Mouse (Mus musculus) frontal cortex, postnatal 36 days (tissue): ENCODE data around the gene Arhgap28.
A peak's percentile ranks its signal among the peaks of the same experiment; 100 is the strongest.

Experiments used
- DNase-seq, 2 experiments: peaks; one replicate each; pipeline ENCODE4 v3.0.0; 2022; ENCODE audit warnings: low spot score in 2 of 2

Gene Arhgap28

DNA sequence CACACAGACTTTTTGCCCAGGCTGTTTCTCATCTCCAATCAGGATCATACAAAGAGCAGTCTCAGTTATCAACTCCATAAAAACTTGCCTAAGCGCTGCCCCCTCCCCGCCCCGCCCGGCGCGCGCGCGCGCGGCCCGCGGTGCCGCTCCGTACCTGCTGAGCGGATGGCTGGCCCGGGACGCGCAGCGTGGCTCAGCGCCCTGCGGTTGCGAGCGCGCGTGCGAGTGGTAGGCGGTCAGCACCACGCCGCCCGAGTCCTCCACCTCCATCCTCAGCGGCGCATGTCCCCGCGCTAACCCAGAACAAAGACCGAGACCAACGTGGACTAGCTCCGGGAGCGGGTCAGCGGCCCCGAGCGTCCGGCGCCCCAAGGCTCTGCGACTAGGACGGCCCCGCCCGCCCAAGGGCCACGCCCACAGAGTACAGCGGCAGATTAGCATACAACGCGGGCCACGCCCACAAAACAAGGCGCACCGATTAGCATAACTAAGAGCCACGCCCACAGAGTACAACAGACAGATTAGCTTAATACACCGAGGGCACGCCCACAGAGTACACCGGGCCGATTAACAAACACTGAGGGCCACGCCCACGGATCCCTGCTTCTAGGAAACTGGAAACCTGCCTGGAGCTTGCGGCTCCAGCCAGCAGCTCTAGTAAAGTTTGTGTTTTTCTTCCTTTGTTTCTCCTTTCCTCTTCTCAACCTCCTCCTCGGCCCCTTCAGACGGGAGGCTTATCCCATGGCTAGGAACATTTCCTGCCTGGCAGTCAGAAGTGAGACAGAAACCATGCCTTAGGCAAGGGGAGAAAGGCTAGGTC is at the start of gene Arhgap28:
Gene Arhgap28, minus strand, starts transcription at position 380 of the 820 bp plus-strand sequence.
- DNase-seq: peak; percentile 45 to 56

DNA sequence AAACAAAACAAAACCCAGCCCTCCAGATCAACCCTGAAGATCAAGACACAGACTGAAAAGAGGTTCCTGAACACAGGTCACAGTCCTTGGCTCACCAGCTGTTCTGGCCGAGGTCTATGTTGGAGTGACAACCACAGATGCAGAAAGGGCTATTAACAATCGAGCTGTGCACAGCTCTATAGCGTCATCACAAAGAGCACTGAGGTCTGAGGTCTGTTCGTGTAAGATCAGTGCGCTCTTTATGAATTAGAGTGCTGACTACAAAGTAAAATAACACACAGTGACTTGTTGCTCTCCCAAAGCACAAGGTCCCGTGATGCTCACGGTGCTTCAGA is 42.4 kb upstream of the Arhgap28 start:
- DNase-seq: no peak

DNA sequence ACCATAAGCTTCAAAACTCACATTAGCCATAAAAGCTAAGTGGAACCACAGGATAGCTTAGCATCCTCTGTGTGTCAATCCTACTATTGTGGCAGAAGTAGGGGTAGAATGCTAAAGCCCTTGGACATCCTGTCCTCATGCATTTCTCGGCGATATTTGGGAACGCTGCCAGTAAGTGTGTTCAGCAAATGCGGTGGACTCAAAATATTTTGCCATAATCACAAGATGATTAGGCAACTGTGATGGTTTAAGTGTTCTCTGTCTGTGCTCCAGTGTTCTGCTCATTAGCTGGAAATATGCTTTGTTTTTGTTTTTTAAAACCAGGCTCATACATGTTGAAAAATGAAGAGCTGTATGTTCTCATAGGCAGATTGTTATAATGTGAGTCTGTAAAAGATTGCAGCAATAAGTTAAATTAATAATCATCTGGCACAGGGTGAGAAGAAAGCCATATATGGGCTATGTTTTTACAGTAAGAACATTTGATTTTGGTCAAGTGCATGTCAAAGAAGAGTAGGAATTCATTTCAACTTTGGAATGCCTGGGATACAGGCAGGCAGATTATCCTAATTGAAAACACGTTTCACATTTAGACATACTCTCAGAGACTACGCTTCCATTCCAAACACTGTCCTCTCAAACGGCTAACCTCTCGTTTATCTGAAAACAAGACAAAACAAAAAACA is 41.9 kb upstream of the Arhgap28 start:
- no peak for DNase-seq

DNA sequence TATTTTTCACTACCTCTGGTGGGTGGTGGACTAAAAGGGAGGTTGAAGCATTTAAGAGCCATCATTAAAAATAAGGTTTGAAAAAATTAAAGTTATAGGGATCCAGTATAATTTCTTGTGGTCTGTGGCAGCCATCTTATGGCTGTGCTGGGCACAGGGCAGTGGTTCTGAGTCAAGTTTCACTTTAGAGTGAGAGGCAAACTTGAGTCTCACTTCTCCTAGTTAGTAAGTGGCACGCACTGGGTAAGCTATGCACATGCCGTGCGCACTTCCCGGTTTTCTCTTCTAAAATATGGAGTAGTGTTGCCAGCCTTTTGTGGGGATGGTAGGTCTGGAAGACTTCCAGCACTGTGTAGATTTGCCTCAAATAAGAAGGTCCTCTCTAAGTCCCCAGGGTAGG is 38.5 kb upstream of the Arhgap28 start:
- DNase-seq: no peak

DNA sequence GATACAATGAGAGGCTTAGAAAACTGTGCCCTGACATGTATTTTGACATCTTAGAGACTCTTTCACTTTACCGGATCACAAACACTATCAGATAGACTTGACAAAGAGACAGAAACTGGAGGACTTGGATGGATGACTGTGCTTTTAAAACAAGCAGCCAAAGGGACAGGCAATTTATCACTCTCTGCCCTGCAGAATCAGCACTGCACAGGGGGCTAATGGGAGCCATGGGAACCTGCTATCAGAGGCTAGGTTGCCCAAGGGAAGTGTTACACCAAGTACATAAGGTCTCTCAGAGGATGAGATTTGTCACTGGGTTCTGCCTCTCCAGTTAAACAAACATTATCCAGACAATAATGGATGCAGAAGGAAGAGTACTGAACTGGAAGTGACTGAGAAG is 33.1 kb upstream of the Arhgap28 start:
- DNase-seq: no peak

DNA sequence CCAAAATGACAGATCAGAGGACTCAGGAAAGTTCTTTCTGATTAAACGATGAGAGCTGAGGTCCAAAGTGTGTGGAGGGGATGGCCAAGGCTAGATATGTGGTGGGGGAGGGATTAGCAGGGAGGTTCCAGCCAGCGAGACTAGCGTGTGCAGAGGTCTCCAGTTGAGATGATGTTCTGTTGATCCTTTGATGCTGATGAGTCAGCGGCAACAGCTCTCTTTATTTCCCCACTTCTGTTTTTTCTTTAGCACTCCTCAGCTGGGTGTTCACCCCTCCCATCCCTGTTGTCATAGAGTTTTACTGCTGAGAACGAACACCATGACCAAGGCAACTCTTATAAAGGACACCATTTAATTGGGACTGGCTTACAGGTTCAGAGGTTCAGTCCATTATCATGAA is 25.6 kb upstream of the Arhgap28 start:
- no peak for DNase-seq

DNA sequence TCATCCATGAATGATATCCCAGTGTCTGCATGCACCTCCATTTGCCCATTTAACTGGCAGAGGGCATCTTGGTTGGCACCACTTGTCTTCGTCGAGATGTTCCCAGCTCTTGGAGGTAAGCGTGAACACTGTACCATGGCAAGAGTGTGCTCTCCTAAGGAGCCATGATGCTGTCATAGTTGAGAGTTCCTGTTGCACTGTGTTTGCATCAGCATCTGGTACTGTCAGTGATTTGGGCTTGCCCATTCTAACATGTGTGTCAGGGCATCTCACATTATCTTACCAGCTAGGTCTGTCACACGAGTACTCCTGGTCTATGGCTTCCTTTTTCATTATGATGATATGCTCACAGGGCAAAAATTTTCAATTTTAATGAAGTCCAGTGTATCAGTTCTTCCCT is 24.6 kb upstream of the Arhgap28 start:
- DNase-seq: no peak

DNA sequence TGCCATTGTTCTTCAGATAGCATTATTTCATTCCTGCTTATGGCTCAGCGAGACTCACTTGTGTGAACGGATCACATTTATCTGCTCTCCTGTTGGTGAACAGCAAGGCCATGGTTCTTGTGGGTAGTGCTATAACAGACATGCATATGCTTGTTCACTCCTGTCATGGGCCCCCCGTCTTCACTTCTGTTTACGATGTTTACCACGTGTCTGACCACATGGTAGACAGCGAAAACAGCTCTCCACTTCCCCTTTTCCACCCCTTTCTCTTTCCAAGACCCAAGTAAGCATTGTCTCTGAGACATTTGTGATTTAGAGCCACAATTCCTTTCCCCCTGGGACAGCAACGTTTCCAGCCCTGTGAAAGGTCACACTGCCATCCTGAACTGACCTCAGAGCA is 20.4 kb upstream of the Arhgap28 start:
- DNase-seq: no peak

DNA sequence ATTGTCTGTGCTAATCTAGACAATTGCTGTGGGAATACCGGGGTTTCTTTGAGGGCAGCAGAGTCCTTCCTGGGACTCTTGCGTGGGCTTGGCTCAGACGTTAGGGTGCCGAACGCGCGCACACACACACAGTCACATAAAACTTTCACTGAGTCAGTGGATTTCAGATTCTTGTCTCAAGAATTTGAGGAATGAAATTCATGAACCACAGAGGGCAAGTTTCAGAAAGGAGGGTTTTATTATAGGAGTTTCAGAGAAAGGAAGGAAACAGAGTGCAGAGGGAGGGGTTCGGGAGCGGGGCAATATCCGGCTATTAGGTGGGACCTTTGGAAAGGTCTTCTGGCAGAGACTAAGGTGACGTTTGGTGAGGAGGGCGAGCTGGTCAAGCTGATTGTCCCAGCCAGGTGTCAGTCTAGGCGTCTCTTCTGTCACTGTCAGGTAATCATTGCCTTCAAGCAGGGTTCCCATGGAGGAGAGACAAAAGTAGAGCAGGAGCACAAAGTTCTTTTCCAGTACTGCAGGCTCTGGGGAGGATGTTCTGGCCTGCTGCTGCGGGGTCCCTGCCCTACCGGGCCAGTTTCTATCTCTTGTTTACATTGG is 15.6 kb upstream of the Arhgap28 start:
- DNase-seq: no peak

DNA sequence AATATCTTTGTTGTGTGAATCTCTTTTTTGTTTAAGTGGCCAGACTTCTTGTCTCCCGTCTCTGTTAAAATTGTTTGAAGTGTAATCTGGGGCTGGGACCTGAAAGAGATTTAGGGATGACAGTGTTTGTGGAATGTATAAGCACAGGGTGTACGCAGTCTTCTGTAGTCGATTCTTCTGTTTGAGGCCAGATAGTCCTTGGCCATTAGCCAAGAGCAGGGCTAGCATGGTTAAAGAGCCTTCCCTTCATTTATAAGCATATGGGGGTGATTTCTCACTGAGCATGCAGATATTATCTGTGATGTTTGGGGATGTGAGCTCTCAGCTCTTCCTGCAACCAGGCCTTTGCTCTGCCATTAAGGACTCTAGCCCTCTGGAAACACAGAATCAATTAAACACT is 13.2 kb upstream of the Arhgap28 start:
- no peak for DNase-seq

DNA sequence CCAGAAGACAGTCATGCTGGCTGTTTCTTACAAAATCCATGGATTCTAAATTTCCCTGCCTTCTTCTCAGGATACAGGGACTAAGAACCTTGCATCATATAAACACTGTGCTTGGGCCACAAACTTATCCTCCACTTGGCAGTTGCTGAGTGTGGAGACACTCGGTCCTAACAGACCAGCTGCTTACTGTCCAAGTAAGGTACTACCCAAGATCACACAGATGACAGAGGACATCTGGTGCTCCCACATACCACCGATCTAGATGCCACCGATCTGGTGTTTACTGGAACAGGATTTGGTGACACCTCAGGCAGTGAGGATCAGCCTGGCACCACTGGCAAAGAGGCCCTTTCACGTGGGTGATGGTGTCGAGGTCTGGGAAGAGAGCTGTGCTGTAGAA is 7.7 kb upstream of the Arhgap28 start:
- no peak for DNase-seq

DNA sequence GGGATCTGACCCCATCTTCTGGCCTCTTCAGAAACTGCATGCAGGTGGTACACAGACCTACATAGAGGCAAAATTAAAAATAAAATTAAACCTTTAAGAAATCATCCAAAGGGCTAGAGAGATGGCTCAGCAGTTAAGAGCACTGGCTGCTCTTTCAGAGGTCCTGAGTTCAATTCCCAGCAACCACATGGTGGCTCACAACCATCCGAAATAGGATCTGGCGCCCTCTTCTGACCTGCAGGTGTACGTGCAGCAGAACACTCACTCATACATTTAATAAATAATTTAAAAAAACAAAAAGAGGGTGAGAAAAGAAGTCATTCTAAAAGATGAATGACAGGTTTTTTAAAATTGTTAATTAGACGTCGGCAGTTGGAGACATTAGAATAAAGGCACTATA is 6.1 kb upstream of the Arhgap28 start:
- no peak for DNase-seq

DNA sequence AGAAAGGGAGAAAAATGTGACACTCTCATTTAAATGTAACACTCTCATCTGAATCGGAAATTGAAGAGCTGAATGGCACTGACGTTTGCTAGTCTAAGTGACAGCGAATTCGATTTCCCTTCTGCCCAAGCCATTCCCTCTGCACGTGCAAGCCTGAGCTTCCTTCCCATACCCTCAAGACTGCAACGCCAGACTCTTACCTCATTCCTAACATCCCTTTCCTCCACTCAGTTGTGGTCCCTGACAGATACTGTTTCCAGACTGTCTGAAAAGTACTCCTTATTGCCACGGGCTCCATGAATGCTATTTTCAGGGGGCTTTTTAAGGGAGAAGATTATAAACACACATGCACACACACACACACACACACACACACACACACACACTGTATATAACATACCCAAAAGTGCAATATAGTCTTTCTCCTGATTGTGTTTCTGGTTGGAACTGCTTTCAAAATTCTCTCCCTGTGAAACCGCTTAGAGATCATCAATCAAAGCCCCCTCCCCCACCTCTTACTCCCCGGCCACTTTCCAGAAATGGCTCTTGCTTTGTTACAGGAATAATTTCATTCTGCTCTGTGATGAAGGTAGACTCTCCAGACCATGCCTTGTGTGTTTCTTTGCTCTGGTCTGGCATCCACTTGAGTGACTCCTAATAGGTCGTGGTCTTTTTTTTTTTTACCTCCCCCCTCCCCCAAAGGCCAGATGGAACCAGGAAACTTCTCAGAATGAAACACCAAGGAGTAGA is 836 bp upstream of the Arhgap28 start:
- DNase-seq: no peak

DNA sequence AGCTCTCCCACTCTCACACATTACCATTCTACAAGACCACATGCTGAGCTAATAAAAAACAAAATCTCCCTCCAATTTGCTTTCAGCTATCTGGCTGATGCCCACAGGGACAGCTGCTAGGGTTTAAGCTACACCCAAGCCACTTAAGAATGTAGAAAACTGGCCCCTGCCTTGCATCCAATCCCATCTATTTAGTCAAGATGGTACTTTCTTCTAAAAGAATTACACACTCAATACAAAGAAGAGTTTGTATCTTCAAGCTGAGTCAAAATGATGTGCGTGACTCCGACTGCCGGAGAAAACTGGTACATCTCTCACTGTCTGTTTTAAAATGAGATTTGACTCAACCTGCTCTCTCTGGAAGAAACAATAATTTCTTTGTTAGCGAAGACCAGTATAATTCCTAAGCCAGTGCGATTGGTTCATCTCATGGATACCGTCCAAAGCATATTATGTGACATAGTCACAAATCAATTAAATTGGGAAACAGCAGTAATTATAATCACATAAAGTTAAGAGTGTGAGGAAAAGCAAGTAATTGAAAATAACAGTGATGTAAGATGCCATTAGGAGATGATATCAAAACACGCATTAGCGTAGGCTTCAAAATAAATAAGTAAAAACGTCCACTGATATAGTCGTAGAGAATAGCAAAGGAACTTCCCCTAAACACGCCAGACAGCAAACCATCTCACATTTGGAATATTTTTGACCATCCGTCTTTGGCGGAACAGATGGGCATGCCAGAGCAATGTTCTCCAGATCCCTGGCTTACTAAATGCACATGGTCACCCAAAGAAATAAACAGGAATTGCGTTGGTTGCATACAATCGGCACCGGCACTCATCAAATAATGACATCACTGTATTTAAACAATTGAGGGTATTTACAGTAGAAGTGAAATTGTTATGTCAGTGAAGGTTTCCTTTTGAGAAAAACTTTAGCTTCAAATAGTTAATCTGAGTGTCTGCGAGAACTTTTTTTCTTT is 1.0 kb downstream of the Arhgap28 start:
- no peak for DNase-seq

DNA sequence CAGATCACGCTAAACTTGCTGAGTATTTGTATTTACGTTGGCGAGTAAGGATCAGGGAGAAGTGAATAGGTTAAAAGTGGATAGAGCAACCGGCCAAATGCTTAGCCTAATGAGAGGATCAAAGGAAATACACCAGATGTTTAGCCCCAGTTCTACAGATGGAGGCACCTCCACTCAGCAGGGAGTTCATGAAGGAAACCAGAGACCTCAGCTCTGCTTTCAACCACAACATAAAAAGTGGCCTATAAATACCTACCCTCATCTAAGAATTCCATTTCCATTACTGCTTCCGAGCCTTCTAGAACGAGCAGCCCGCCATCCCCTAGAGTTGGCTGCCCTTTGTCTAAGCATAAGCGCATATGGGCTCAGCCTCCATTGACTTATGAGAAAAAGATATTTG is 4.1 kb downstream of the Arhgap28 start:
- no peak for DNase-seq

DNA sequence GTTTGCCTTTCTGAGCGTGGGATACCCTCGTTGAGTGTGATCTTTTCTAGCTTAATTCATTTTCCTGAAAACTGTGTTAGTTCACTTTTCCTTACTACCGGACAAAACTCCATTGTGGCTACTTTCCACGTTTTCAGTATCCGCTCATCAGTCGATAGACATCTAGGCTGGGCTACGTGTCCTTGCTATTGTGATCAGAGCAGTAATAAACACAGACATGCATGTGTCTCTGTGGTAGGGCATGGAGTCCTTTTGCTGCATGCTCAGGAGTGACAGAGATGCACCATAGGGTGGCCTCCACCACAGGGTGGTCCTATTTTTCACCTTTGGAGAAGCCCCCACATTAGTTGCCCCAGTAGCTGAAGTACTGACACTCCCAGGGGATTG is 7.2 kb downstream of the Arhgap28 start:
- no peak for DNase-seq

DNA sequence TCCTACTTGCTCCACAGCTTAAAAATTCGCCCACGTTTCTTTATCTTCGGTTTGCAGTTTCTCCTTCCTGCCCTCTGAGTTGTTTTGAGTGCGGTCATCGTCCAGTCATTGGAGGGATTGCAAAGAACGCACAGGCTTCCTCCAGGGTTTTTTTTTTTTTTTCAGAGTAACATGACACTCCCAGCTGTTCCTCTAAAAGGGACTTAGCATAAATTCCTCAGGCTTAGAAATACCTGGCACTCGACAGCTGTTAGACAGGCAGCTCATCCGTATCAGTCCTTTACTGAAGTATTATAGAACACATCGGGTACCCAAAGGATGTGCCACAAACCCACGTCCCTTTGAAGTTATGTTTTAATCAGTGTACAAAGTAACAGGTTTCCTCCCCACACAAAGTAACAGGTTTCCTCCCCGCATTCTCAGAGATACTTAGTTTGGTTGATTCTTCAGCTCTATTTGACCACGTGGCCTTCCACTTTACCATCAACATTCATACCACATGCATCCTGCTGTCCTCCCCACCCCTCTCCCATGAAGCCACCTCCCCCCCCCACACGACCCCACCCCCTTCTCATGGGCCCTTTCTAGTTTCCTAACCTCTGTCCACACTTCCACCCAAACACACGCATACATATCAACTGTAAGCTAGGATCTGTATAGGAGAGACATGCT is 7.7 kb downstream of the Arhgap28 start:
- DNase-seq: no peak

DNA sequence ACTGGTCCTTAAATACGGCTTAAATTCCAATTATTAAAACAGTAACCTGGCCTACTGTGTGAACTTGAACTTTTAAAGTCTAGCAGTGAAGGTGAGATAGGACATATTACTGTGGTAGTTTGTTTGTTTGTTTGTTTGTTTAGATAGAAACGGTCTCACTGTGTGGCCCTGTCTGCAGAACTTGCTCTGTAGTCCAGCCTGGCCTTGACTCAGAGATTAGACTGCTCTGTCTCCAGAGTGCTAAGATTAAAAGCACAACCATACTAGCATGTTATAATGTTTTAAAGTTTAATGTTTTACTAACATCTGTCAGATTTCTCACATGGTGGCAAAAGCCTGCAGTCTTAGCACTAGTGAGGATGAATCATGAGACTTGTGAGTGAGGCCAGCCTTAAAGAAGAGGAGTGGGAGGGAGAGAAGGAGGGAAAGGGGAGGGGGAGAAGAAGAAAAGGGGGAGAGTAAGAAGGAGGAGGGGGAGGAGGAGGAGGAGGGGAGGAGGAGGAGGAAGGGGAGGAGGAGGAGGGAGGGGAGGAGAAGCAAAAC is 8.6 kb downstream of the Arhgap28 start:
- DNase-seq: no peak

DNA sequence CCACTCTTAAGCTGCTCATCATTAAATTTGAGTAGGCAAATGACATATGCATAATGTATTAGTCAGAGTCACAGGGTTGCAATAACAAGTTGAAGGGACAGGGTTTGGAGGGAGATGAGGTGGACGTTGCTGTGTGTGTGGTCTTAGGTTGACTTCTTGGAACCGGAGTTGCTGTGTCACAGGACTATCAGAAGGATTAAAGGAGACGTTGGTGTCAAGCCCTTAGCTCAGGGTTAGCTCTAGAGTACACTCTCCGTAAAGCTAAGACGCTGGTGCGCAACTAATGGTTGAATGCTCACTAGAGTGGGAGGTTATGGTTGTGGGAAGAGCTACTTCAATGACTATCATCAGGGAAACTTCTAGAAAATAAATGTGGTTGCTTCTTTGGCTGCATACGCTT is 9.1 kb downstream of the Arhgap28 start:
- DNase-seq: no peak

DNA sequence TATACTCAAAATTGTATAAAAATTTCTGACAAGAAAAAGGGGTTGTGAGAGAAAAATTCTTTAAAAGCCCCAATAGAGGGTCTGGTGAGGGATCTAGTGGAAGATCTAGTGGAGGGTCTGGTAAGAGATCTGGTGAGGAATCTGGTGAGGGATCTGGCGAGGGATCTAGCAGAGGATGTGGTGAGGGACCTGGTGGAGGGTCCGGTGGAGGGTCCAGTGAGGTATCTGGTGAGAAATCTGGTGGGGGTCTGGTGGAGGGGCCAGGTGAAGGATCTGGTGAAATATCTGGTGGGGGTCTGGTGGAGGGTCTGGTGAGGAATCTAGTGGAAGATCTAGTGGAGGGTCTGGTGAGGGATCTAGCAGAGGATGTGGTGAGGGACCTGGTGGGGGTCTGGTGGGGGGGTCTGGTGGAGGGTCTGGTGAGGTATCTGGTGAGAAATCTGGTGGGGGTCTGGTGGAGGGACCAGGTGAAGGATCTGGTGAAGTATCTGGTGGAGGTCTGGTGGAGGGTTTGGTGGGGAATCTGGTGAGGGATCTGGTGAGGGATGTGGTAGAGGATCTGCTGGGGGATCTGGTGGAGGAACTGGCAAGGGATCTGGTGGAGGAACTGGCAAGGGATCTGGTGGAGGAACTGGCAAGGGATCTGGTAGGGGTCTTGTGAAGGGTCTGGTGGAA is 10.4 kb downstream of the Arhgap28 start:
- DNase-seq: no peak
